Mouse (Mus musculus) embryonic facial prominence, embryonic 11.5 days (tissue): ENCODE results near the gene Car15. TPM values are rescaled to one million over a fixed set of nuclear protein-coding genes. Genes with fewer than 3 reads are reported as not detected.

ENCODE experiments used
- ATAC-seq: fragments of 200-750 bp; cut with Nextera tagmentation; replicated peaks from 2 replicates; pipeline ENCODE4 v1.8.0; 2017; ENCODE audit warnings: low read depth; ENCODE audit not compliant: insufficient number of reproducible peaks, low FRiP score, low TSS enrichment
- DNase-seq: peaks from one replicate; pipeline ENCODE4 v3.0.0-alpha.2; 2015; ENCODE audit warnings: low spot score
- H3K27ac ChIP-seq: fragments of 300-500 bp; sonication (generic); replicated peaks from 2 replicates; pipeline ENCODE4 v1.5.1; 2014; ENCODE audit warnings: mild to moderate bottlenecking, low read depth, low read length, control low read depth
- H3K27me3 ChIP-seq: fragments of 300-500 bp; sonication (generic); 2 replicates; pipeline ENCODE4 v1.6.1; 2014; ENCODE audit warnings: mild to moderate bottlenecking, low read length, moderate library complexity, mixed read lengths; ENCODE audit not compliant: control insufficient read depth, insufficient read depth
- H3K36me3 ChIP-seq: fragments of 300-500 bp; sonication (generic); replicated peaks from 2 replicates; pipeline ENCODE4 v1.6.1; 2014; ENCODE audit warnings: low read depth, mild to moderate bottlenecking, low read length, moderate library complexity, mixed read lengths; ENCODE audit not compliant: control insufficient read depth, insufficient read depth
- H3K4me1 ChIP-seq: fragments of 300-500 bp; sonication (generic); 2 replicates; pipeline ENCODE4 v1.6.1; 2014; ENCODE audit warnings: low read length, mixed read lengths; ENCODE audit not compliant: control insufficient read depth, insufficient read depth
- H3K4me2 ChIP-seq: fragments of 300-500 bp; sonication (generic); 2 replicates; pipeline ENCODE4 v1.6.1; 2014; ENCODE audit warnings: low read depth, mild to moderate bottlenecking, control low read depth, low read length, moderate library complexity
- H3K4me3 ChIP-seq: fragments of 300-500 bp; sonication (generic); 2 replicates; pipeline ENCODE4 v1.5.1; 2014; ENCODE audit warnings: low read depth, low read length, control low read depth
- H3K9ac ChIP-seq: fragments of 300-500 bp; sonication (generic); replicated peaks from 2 replicates; pipeline ENCODE4 v1.6.1; 2014; ENCODE audit warnings: mild to moderate bottlenecking, control low read depth, low read length
- H3K9me3 ChIP-seq: fragments of 300-500 bp; sonication (generic); replicated peaks from 2 replicates; pipeline ENCODE4 v1.6.1; 2016; ENCODE audit warnings: mild to moderate bottlenecking, low read length, inconsistent platforms, mixed read lengths; ENCODE audit not compliant: control insufficient read depth
- WGBS: fragments of 180-500 bp; shearing (Covaris S2); extraction: QIAGEN DNeasy Blood & Tissue Kit; methylation state at CpG from one replicate; pipeline ENCODE4 v1.1.7; 2014; 5-methylcytosine and 5-hydroxymethylcytosine counted together
- polyA plus RNA-seq: library from polyadenylated mRNA; unstranded; fragments of >200 nt; fragmentation: Nextera tagmentation; extraction: Ambion mirVana; gene quantifications from 2 replicates; pipeline ENCODE4 v1.2.1, GENCODE M21; 2014

Car15 gene
- polyA plus RNA-seq, 1 experiment from 2014 or later = 2.0 TPM

DNA sequence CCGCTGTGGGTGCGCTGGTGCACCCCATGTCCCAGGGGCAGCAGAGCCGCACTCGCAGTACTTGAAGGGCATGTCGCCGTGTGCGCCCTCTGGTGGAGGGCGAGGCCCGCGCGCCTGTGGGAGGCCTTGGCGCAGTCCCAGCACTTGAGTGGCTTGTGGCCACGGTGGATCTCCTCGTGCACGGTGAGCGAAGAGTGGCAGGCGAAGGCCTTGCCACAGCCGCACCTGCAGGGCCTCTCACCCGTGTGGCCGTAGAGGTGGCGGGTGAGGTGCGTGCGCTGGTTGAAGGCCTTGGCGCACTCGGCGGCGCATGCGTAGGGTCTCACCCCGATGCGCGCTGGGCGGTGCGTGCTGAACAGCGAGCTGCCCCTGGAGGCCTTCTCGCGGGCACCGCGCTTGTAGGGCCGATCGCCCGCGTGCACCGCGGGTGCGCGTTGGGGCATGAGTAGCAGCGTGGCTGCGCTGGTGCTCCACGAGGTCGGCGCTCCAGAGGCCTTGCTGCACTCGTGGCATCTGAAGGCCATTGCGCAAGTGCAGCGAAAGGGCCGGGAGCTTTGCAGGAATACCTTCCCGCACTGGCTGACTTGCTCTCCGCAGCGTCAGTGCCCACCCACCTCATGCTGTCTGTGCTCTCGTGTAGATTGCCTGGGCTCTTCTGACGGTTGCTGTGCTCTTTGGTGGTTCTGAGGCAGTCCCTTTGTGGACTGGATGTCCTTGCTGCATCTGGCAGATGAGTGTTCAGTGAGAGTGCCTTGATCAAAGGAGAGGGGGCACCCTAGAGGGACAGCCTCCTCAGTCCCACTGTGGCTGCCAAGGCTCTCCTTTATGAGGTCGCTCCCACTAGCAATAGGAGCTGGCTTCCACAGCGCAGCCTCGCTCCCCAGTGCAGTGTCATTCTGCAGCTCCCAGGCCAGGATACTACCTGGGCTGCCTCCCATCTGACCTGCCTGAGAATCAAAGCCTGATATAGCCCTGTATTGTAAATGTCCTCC is 22.5 kb downstream of the Car15 start:
- ATAC-seq (peak; percentile 79), DNase-seq (peak; percentile 84)
- no peak overlapping the region for H3K27ac ChIP-seq
- H3K4me3 ChIP-seq = peak overlapping the region; percentile 43
- WGBS = 2% methylated on average over 63 of the region's 63 CpGs
- H3K27me3 ChIP-seq = peaks cover 2% of the 10 kb centered on the region; the same call in 1 of the 2 replicates
- H3K9ac ChIP-seq = peak overlapping the region; percentile 79
- H3K4me2 ChIP-seq = peak overlapping the region; percentile 90
- no peaks in the 10 kb centered on the region for H3K36me3 ChIP-seq
- peaks cover 3% of the 10 kb centered on the region; the same call in 1 of the 2 replicates for H3K4me1 ChIP-seq
- no peaks in the 10 kb centered on the region for H3K9me3 ChIP-seq

- Histone ChIP-seq H3K27ac (no peak overlapping the region), H3K9me3 (no peaks in the 10 kb centered on the region), H3K4me2 (no peak overlapping the region), H3K4me3 (no peak overlapping the region), H3K36me3 (no peaks in the 10 kb centered on the region), H3K27me3 (peaks cover 2% of the 10 kb centered on the region; the same call in 1 of the 2 replicates), H3K4me1 (peaks cover 7% of the 10 kb centered on the region; the same call in 1 of the 2 replicates), H3K9ac (no peak overlapping the region)
- WGBS = 42% methylated on average over 4 of the region's 4 CpGs
- DNase-seq (no peak), ATAC-seq (no peak)
These were observed 25.0 kb downstream of the Car15 start for GRCm38 (mm10) chr16:17813173-17813572.

GRCm38 (mm10) chr16:17812120-17812519 is 26.0 kb downstream of the Car15 start:
- Histone ChIP-seq H3K36me3 (no peaks in the 10 kb centered on the region), H3K9me3 (no peaks in the 10 kb centered on the region), H3K9ac (no peak overlapping the region), H3K4me2 (no peak overlapping the region), H3K4me3 (no peak overlapping the region), H3K27me3 (peaks cover 2% of the 10 kb centered on the region; the same call in 1 of the 2 replicates), H3K27ac (no peak overlapping the region), H3K4me1 (peaks cover 10% of the 10 kb centered on the region)
- DNase-seq = peak; percentile 80
- 6% methylated on average over 5 of the region's 5 CpGs for WGBS
- ATAC-seq = no peak

DNA sequence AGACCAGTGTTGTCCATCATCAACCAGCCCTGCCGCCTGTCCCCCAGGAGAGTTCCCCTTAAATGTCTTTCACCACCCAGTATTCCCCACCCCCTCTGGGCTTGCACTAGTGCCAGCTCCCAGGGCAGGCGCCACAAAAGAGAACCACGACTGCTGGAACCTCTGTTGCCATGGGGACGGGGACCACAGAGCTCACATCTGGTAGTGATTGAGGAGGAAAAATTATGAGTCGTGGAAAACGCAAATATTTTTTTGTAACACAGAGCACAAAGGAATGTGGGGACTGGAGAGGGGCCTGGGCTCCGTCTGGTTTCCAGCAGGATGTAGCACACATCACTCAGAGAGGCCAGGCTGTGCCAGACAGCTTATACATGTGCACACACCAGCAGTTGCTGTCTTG is 28.5 kb downstream of the Car15 start:
- peak; percentile 81 for ATAC-seq
- WGBS = 7% methylated on average over 7 of the region's 7 CpGs
- Histone ChIP-seq H3K36me3 (no peaks in the 10 kb centered on the region), H3K9ac (peak overlapping the region; percentile 10), H3K9me3 (no peaks in the 10 kb centered on the region), H3K4me1 (peaks cover 16% of the 10 kb centered on the region), H3K4me2 (no peak overlapping the region), H3K27me3 (peaks cover 8% of the 10 kb centered on the region), H3K27ac (peak overlapping the region; percentile 83), H3K4me3 (no peak overlapping the region)
- DNase-seq = peak; percentile 93

DNA sequence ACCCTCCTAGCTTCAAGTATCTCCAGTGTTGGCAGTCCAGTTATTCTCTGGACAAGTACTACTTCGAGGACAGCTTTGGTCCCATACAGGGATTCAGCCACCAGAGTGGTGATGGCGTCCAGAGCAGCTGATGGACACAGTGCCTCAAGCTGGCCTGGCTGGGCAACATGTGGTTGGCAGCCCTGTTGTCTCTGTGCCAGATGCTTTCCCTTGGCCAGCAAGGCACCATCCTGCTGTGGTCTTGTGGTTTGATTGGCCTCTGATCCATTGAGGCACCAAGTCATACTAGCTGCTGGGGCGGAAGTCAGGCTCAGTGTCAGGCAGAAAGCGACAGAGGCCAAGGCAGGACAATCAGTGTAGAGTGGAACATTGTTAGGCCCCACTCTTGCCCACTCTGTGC is 29.0 kb downstream of the Car15 start:
- Histone ChIP-seq H3K4me1 (peaks cover 19% of the 10 kb centered on the region), H3K9me3 (no peaks in the 10 kb centered on the region), H3K4me2 (no peak overlapping the region), H3K27me3 (peaks cover 9% of the 10 kb centered on the region), H3K27ac (peak overlapping the region; percentile 83), H3K4me3 (no peak overlapping the region), H3K9ac (peak overlapping the region; percentile 18), H3K36me3 (no peaks in the 10 kb centered on the region)
- no peak for ATAC-seq
- 79% methylated on average over 4 of the region's 4 CpGs for WGBS
- DNase-seq = peak; percentile 22

- Histone ChIP-seq H3K9ac (peak overlapping the region; percentile 71), H3K4me3 (peak overlapping the region; percentile 43), H3K9me3 (no peaks in the 10 kb centered on the region), H3K4me2 (peak overlapping the region; percentile 91), H3K27me3 (peaks cover 24% of the 10 kb centered on the region), H3K27ac (peak overlapping the region; percentile 68), H3K36me3 (no peaks in the 10 kb centered on the region; the same call in 1 of the 2 replicates), H3K4me1 (peaks cover 35% of the 10 kb centered on the region)
- ATAC-seq (peak; percentile 58), DNase-seq (peak; percentile 94)
- WGBS = 3% methylated on average over 70 of the region's 73 CpGs
These were observed 30.8 kb downstream of the Car15 start for GRCm38 (mm10) chr16:17807192-17808009.

DNA sequence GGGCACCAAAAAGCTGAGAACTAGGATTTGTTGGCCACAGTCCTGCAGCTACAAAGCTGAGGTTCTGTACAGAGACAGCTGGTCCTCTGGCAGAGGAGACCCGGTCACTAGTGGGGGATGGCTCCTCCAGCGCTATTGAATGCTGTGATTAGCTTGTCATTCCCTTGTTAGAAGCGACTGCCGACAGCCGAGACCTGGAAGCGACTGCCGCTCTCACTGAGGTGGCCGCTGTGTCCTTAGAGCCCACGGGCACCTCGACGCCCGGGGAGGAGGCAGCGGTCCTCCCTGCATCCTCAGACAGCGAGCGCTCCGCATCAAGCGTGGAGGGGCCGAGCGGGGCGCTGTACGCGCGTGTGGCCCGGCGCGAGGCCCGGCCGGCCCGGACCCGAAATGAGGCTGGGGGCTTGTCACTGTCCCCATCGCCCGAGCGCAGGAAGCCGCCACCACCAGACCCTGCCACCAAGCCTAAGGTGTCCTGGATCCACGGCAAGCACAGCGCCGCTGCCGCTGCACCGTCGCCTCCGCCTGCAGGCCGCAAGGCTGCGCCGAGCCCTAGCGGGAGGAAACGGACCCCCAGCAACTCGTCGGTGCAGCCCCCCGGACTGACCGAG is 31.5 kb downstream of the Car15 start:
- Histone ChIP-seq H3K4me1 (peaks cover 42% of the 10 kb centered on the region), H3K27ac (peak overlapping the region; percentile 68; the same call in 1 of the 2 replicates), H3K4me3 (peak overlapping the region; percentile 43), H3K27me3 (peaks cover 31% of the 10 kb centered on the region), H3K9ac (peak overlapping the region; percentile 71), H3K36me3 (no peaks in the 10 kb centered on the region; the same call in 1 of the 2 replicates), H3K9me3 (no peaks in the 10 kb centered on the region), H3K4me2 (peak overlapping the region; percentile 91)
- WGBS = 2% methylated on average over 27 of the region's 50 CpGs
- no peak for ATAC-seq
- DNase-seq = peak; percentile 43
